Mouse (Mus musculus) cerebellum, adult 9-10 months (tissue): ENCODE measurements at regions not wholly inside any gene's neighbourhood (a gene's known extent, or its start where the extent isn't known, plus 50 kb on each side); places are given as distances from the start of the nearest gene placed in this dataset.

Experiments
- DNase-seq: peaks from one replicate; pipeline ENCODE4 v3.0.0; 2022

DNA sequence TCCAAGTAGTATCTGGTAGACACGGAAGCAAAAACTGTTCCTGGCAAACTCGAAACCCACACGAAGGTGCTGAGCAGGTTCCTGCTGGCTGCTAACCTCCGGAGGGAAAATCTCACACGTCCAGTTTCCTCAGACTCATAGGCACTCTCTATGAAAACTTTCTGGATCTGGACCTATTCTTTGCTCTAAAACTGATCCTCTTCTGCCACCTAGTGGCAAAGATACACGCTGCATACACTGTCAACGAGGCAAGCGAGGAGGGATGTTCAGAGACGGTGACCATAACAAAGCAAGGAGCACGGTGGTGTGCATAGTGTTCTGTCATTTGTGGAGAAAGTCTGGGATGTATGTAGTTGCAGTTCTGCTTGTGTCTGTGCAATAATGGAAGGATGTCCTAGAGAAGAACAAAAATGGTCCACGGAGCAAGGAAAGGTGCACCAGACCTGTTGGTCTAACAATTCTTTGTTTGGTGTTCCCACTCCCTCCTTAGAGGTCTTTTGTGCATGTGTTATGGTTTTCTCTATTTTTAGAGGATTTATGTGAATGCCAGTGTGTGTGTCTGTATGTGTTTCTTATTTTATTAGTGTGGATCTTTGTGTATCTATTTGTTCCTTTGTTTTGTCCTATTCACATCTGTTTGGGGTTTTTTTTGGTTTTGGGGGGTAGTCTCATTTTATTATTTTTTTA lies 57.0 kb upstream of the Siglech start:
- peak; percentile 68 for DNase-seq
